Mouse (Mus musculus) kidney, adult 8-10 months (tissue): ENCODE measurements around the gene Ppm1m.

ENCODE experiments used
- DNase-seq, 2 experiments: peaks; one replicate each; pipeline ENCODE4 v3.0.0; 2022

Ppm1m gene

GRCm38 (mm10) chr9:106199535-106200272 is at the start of gene Ppm1m:
Ppm1m (minus strand) TSS chr9:106199746.
- no peak for DNase-seq

GRCm38 (mm10) chr9:106242813-106243488 is 43.4 kb upstream of the Ppm1m start:
- DNase-seq: no peak

- DNase-seq: peak; percentile 80 to 84
These were observed 42.1 kb upstream of the Ppm1m start for GRCm38 (mm10) chr9:106241541-106242164.

GRCm38 (mm10) chr9:106237878-106238277 is 38.3 kb upstream of the Ppm1m start:
- no peak for DNase-seq

GRCm38 (mm10) chr9:106237401-106237800 is 37.9 kb upstream of the Ppm1m start:
- DNase-seq: no peak

GRCm38 (mm10) chr9:106236818-106237211 is 37.3 kb upstream of the Ppm1m start:
- DNase-seq: peak; percentile 64 to 79

- DNase-seq: peak; percentile 81 to 84
These were observed 36.7 kb upstream of the Ppm1m start for GRCm38 (mm10) chr9:106236156-106236817.

GRCm38 (mm10) chr9:106235194-106235830 is 35.8 kb upstream of the Ppm1m start:
- peak in 1 of 2 experiments; percentile 77 for DNase-seq

- DNase-seq: no peak
These were observed 34.4 kb upstream of the Ppm1m start for GRCm38 (mm10) chr9:106233953-106234352.

- no peak for DNase-seq
These were observed 33.4 kb upstream of the Ppm1m start for GRCm38 (mm10) chr9:106232956-106233355.

GRCm38 (mm10) chr9:106231816-106232215 is 32.3 kb upstream of the Ppm1m start:
- DNase-seq: no peak

GRCm38 (mm10) chr9:106231220-106231619 is 31.7 kb upstream of the Ppm1m start:
- DNase-seq: no peak

GRCm38 (mm10) chr9:106230734-106231106 is 31.2 kb upstream of the Ppm1m start:
- no peak for DNase-seq

- DNase-seq: no peak
These were observed 30.6 kb upstream of the Ppm1m start for GRCm38 (mm10) chr9:106230051-106230733.

- no peak for DNase-seq
These were observed 28.4 kb upstream of the Ppm1m start for GRCm38 (mm10) chr9:106227790-106228429.

- no peak for DNase-seq
These were observed 26.7 kb upstream of the Ppm1m start for GRCm38 (mm10) chr9:106226151-106226682.

GRCm38 (mm10) chr9:106225469-106226150 is 26.1 kb upstream of the Ppm1m start:
- no peak for DNase-seq

- DNase-seq: no peak
These were observed 23.4 kb upstream of the Ppm1m start for GRCm38 (mm10) chr9:106222994-106223393.

GRCm38 (mm10) chr9:106222261-106222851 is 22.8 kb upstream of the Ppm1m start, which contains the start of gene Tlr9:
Tlr9 (plus strand) TSS chr9:106222598.
- no peak for DNase-seq

- DNase-seq: no peak
These were observed 21.5 kb upstream of the Ppm1m start for GRCm38 (mm10) chr9:106220894-106221523.
